Mouse (Mus musculus) testis, postnatal 10 days (tissue): ENCODE measurements around the gene Fam186b.

ENCODE experiments used
- DNase-seq: peaks from one replicate; pipeline ENCODE4 v3.0.0; 2021; ENCODE audit warnings: low spot score

Fam186b gene

DNA sequence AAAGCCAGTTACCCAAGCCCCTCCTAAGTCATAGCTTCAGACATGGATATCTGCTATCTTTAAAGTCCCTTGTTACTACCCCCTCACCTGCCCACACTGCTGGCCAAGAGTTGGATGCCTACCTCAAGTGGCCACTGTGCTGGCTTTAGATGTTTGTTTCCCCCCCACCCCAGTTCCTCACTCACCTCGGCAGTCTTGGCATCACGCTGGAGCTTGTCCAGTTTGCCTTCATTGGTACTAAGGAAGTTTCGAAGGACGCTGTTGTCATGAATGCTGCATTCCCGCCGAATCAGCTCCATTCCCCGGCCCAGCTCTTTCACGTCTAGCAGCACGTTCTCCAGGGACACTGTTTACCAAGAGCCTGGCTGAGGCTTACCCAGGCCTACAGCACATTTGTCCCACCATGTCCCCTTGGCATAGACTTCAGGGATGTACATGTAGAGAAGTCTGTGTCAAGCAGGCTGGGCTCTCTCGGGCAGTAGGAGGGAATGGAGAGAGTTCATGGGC is 24.5 kb upstream of the Fam186b start:
- DNase-seq = no peak

DNA sequence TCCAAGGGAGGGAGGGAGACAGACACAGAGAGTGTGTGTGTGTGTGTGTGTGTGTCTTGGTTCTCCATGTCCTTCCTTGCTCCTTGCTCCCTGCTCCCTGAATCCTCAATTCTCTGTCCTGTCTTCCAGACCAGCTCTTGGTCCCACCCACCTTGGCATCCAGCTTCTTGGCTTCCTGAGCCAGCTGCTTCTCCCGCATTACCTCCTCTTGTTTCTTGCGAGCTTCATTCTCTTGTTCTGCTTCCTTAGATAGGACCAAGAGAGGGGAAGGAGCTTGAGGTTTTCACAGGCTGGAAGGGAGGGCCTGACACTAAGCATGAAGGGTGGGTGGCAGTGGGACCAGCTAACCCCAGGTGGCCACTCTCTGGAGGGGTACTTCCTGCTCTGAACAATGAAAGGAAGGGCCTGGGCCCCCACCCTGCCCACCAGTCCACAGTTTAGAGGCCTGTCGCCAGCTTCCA is 23.8 kb upstream of the Fam186b start:
- peak; percentile 72 for DNase-seq

DNA sequence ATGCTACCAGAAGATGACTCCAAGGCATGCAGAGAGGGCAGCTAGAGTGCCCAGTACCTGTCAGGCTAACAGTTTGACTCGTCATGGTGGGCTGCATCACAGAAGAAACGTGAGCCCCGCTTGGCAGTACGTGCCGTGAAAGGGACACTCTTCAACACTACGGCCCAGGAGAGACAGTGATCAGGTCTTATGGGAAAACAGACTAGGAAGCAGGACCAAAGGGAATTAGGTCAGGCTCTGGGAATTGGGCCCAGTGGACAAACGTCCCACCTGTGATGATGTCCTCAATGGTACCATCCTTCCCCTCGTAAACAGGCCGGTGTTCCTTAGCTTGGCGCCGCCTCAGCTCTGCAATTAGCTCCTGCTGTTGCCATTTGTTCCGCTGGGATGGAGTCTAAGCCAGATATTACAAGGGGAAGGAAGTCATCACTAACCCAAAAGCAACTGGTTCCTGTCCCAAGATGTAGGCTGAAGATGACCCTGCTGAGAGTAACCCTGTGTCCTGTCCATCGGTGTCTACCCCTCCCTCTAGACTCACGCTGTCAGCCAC is 23.2 kb upstream of the Fam186b start:
- DNase-seq = no peak

DNA sequence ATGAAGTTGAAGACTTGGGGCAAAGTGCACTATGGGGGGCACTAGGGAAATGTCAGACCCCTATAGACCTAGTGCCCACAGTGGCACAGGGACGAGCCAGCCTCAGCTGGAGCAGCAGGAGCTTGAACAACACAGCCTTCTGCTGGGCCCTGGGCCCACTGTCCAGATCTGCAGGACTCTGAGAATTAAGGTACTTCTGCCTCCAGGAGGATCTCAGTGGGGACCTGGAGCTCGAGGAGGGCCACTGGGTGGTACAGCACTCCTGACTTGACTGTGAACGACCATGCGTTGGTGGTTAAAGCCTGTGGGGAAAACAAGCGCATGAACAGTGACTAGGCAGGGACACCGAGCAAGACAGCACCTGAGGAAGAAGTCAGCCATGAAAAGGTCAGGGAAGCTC is 22.4 kb upstream of the Fam186b start:
- no peak for DNase-seq

DNA sequence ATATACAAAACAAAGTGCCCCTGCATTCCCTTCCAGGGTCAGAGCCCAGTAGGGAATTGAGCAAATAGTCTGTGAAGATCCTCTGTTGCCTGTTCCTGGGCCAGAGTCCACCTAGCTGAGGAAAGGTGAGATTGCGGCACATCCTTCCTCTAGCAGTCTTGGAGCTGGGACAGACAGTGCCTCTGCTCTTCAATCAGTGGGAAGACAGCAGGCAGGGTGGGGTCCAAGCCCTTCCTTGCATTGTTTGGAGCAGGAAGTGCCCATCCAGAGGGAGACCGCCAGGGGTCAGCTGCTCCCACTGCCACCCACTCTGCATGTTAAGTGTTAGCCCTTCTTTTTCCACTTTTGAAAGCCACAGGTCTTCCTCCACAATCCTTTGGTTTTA is 21.6 kb upstream of the Fam186b start:
- no peak for DNase-seq

DNA sequence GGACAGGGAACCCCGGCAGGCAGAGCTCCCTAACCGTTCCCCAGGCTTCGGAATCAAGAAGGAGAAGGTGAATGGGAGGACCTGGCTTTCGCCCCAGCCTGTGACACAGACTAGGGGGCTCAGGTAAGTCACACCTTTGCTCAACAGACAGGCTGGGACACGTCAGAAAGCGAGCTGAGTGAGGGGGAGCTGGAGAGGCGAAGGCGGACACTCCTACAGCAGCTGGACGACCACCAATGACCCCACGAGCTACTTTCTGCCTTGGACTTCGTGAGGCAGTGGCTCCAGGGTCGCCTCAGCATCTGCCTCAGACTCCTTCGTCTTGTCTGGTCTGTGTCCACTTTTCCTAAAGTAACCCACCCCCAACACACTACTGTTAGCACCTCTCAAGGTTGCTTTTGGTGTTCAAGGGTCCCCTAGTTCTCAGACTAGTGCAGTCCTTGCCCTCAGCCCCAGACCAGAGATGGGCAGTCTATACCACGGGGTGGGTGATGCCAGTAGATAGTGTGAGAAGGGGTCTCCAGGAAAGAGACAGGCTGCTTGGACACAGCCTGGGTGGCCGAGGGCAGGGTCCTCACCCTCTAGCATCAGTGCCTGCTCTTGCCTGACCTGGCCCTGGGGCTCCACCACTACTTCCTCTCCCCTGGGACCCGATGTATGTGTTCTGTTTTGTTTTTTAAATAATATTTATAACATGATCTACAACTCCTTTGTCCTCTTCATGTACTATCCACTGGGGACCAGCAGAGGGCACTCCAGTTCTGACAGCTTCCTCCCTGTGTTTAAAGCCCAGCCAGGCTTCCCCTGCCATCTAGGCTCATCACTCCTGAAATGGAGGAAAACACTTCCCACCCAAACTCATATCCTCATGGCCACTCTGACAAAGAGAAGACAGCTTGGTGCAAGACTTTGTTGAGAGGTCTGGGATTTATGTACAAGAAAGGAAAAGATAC is 20.9 kb upstream of the Fam186b start:
- DNase-seq = peak; percentile 86

DNA sequence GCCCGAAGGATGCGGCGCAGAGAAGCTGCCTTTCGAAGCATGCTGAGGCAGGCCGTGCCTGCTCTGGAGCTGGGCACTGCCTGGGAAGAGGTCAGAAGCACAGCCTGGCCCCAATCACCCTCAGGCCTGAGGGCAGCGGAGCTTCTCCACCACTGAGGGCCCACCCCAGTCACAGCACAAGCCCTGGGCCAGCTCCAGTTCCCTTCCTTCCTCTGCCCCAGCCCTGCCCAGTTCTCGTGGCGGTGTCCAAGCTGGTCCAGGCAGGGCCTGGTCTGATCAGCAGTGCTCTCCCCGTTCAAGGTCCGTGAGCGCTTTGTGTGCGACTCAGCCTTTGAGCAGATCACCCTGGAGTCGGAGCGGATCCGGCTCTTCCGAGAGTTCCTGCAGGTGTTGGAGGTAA is 19.2 kb upstream of the Fam186b start:
- no peak for DNase-seq

DNA sequence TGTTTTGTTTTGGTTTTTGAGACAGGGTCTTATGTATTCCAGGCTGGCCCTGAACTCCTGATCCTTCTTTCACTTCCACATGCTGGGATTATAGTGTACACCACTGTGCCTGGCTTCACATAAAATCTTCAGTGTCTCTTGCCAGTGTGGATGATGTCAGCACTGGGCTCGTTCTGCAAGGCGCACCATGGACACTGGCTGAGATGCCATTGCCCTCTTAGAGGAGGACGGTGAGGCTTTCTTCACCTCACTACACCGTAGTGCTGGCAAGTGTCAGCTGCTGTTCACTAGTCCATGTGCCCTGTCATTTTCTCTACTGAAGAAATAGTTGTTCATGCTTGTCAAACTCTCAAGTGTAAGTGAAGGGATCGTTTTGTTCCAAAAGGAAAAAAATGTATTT is 14.9 kb upstream of the Fam186b start:
- no peak for DNase-seq

DNA sequence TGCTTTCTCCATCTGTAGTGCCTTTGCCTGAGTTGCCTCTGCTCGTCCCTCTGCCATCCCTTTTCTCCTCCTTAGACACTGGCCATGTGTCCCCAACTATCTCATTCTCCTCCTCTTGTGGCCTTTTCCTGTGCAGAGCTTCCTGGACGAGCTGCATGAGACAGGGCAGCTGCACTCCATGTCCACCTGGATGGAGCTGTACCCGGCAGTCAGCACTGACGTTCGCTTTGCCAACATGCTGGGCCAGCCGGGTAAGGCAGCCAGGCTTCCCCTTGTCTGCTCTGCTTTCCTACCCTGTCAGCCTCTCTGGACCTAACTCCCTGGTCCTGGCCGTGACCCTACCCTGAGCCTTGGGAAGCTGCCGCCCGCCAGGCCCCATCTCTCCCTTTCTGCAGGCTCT is 13.9 kb upstream of the Fam186b start:
- DNase-seq = no peak

DNA sequence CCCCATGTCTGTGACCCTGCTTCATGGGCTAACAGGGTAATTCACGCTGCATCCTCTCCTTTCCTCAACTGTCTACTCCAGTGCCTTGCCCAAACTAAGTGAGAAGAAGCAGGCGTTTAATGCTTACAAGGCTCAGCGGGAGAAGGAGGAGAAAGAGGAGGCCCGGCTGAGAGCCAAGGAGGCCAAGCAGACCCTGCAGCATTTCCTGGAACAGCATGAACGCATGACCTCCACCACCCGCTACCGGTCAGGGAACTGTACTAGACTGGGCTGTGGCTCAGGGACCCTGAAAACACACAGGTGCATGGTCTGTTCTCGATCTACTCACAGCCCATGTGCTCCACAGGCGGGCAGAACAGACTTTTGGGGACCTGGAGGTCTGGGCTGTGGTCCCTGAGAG is 11.8 kb upstream of the Fam186b start:
- no peak for DNase-seq

DNA sequence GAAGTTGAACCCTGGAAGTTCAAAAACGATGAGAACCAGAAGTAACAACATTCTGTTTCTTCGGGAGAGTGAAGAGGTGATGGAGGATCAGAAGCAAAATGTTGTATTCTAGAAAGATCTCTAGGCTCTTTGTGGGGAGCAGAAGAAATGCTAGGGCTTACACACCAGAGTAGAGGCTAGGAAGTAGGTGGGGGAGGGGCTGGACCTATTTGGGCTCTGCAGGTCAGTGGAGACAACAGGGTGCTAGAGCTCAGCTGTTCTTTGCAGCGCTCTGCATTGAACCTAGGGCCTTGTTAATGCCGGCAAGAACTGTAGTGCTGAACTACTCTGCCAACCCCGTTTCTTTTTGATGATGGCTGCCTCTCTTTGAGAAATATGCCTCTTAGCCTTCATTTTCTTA is 525 bp upstream of the Fam186b start:
- DNase-seq = no peak

DNA sequence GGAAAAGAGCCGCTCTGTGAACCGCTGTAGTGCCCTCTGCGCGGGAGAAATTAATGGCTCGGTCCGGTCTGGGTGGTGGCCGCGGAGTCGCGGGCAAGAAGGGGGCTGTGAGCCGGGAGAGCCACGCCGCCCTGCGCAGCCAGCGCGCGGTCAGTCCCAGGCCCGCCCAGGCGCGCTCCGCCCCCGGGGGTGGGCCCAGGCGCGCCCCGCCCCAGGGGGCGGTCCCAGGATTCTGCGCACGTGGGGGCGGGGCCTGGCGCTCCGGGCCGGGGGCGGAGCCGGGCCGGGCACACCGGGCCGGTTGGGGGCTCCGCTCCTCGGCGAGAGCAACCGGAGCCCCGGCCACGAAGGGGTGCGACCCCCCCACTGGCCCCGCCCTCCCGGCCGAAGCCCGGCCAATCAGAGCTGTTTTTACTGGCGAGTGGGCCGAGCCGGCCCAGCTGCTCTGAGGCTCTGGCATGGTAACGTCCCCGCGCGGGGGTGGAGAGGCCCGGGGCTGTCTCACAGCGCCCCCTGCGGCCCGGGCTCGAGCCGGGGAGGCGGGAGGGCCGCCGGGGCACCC is 794 bp downstream of the Fam186b start, which contains the start of gene Prpf40b:
Prpf40b (plus strand) TSS at position 275 of the 562 bp plus-strand sequence.
- peak; percentile 96 for DNase-seq

DNA sequence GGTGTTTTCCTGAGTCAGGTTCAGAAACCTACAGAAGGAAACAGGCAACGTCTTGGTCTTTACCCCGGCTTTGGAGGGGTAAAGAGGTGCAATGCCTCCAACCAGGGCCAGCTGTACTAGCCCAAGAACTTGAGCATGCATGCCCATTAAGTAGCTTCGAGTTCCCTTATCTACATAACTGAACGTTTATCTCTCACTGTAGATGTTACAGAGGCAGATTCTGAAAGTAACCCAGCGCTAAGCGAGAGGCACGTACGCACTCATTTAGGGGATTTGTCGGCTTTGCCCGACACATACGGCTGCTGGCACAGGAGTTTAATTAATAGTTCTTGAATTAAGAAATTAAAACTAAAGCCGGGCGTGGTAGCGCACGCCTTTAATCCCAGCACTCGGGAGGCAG is 1.4 kb downstream of the Fam186b start:
- no peak for DNase-seq

DNA sequence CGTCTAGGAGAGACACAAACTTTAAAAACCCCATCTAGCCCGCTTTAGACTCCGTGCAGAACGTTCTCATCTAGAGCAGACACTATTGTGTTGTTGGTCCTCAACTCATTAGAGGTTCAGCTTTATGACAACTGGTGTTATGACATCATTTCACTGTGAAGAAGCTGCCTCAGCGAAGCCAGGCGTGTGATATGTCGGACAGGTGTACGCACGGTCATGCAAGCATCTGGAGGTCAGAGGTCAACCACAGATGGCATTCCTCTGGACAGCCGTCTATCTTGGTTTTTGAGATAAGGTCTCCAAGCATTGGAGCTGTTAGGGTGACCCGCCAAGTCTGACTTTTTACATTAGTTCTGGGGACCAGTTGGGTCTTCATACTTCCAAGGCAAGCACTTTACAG is 5.1 kb downstream of the Fam186b start:
- DNase-seq = no peak

DNA sequence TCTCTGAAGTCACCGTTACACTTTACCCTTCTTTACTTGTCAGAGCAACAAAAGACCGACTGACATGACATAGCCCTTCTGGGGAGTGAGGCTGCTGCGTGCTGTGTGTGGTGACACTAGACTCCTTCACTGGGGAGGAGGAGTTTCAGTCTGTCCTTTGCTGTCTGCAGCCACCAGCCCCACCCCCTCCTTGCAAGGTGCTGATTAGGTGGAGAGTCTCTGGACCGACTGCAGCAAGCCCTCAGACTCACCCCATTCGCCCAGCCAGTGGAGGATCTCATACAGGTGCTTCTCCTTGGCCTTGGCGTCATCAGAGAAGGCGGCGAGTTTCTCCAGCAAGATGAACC is 10.5 kb downstream of the Fam186b start:
- DNase-seq = no peak

DNA sequence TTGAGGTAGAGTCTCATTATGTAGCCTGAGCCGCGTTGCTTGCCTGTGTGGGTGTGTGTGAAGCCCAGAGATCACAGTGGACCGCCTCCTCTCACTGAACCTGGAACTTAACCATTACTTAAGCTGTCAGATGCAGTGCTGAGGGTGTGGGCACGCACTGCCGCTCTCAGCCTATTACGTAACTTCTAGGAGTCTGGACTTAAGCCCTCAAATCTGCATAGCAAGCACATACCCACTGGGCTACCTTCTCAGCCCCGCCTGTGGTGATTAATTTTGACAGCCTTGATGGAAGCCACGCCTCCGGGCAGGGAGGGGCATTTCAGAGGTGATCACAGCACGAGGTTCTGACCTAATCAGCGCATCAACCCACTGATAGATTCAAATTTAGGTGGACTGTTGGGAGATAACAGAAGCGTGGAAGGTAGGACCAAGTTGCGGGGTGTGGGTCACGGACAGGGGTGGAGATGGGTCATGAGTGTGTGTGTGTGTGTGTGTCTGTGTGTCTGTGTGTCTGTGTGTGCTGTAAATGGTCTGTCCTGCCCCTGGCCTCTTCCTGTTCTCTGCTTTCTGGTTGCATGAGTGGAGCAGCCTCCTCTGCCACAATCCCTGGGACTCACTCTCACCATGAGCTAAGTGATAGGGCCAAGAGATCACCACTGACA is 11.0 kb downstream of the Fam186b start:
- DNase-seq = no peak

DNA sequence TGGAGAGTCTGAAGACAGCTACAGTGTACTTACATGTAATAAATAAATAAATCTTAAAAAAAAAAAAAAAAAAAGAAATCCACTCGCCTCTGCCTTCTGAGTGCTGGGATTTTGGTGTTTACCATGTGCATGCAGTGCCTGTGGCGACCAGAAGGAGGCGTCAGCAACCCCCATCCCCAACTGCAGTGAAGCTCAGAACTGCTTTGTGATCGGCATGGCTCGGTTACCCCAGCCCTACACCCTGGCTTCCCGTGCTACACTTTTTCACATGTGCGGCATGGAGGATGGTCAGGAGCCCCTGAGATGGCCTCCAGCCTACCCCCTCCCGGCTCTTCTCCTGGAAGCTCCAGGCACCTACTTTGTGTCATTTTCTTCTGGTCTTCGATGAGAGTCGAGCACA is 12.2 kb downstream of the Fam186b start:
- DNase-seq = no peak

DNA sequence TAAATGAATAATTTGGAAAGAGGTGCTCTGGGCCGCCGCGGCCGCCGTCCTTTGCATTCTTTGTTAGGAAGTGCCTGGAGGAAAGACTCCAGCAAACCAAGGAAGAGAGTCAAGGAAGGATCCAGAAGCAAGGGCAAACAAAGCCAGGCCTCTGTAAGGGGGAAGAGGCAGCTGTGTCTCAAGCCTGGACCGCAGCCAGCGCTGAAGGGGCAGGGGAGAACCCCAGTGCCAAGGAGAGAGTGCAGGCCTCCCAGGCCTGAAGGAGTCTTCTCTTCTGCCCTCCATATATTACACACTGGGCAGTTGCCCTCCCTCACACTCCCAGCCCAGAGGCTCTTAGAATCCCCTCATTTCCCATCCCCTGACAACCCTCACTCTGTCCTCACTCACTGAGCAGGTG is 17.4 kb downstream of the Fam186b start:
- DNase-seq = no peak

DNA sequence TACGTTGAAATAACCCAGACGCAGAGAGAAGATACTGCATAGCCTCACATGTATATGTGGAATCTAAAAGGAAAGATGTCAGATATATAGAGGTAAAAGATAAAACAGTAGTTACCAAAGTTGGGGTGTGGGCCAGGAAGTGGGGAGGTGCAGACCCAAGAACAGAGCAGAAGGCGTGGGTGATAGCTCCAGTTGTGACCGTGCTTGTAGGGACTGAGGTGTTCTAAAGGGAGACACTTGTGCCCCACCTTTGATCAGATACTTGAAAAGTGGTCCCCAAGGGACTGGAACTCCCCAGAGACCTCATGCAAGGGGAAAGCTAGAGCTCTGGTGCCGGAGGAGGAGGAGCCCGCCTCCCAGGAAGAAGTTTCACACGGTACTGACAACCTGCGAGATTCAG is 19.6 kb downstream of the Fam186b start:
- DNase-seq = no peak

DNA sequence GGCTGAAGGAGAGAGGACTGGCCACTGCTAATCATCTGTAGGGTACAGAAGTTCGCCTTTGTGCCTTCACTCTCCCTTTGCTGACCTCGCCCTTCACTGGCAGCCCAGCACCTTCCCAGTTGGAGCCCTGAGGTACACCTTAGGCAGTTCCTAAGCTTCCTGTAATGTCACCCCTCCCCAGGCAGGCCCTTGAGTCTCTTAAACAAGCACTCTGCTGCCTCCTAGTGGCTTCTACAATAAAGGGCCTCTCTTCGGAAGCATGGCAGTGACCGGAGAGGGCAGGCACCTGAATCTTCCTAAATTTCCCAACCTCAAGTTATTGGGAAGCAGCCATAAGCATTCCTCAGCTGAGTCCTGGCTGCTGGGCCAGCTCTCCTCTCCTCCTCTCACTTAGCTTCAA is 30.0 kb downstream of the Fam186b start:
- DNase-seq = peak; percentile 74

DNA sequence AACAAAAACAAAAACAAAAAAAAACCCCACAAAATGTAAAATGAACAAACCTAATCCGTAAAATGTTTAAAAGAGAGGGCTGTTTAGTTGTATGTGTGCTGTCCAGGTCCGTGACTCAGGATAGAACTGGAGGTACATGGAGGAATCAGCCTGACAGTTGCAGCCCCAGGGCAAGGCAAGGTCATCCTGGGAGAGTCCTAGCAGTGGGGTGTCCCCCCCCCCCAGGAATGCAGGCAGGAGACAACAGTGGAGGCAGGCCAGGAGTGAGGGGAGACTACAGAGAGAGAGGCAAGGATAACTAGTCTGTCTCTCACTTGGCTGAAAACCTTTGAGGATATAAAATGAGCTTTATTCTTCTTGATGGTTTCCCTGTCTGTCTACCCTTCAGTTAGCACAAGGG is 31.3 kb downstream of the Fam186b start:
- DNase-seq = no peak

DNA sequence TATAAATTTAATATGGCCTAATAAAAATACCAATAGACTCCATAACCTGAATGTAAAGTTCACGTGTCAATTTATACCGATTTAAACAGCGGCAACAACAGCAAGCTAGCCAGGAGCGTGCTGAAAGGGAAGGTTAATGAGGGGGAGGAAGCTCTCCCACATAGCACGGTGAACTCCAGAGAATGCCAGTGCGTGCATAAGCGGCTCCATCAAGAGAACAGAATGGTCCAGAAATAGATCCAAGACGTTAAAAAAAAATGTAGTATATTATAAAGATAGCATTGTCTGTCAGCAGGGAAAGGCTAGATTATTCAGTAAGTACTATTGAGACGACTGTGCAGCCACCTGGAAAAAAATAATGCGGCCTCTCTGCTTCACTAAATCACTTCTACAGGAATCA is 33.0 kb downstream of the Fam186b start:
- no peak for DNase-seq
